Mouse (Mus musculus) heart, postnatal 0 days (tissue): ENCODE measurements around the gene Abca5. TPM values are rescaled to one million over a fixed set of nuclear protein-coding genes. Genes with fewer than 3 reads are reported as not detected.

Experiments used
- ATAC-seq: fragments of 200-750 bp; cut with Nextera tagmentation; 2 replicates; pipeline ENCODE4 v1.8.0; 2017; ENCODE audit warnings: low read depth, moderate number of reproducible peaks, moderate library complexity; ENCODE audit not compliant: insufficient read depth
- DNase-seq: peaks from one replicate; pipeline ENCODE4 v3.0.0-alpha.2; 2016; ENCODE audit warnings: low spot score
- H3K27ac ChIP-seq: fragments of 300-500 bp; sonication (generic); 2 replicates; pipeline ENCODE4 v1.5.1; 2014; ENCODE audit warnings: low read depth, mild to moderate bottlenecking
- H3K27me3 ChIP-seq: fragments of 300-500 bp; sonication (generic); 2 replicates; pipeline ENCODE4 v1.6.1; 2014; ENCODE audit warnings: low read length, mixed read lengths; ENCODE audit not compliant: control insufficient read depth, insufficient read depth
- H3K36me3 ChIP-seq: fragments of 300-500 bp; sonication (generic); replicated peaks from 2 replicates; pipeline ENCODE4 v1.6.1; 2014; ENCODE audit warnings: low read length, mixed read lengths; ENCODE audit not compliant: control insufficient read depth, insufficient read depth
- H3K4me1 ChIP-seq: fragments of 300-500 bp; sonication (generic); 2 replicates; pipeline ENCODE4 v1.6.1; 2014; ENCODE audit warnings: antibody characterized with exemption; ENCODE audit not compliant: control insufficient read depth, insufficient read depth
- H3K4me2 ChIP-seq: fragments of 300-500 bp; sonication (generic); 2 replicates; pipeline ENCODE4 v1.6.1; 2014; ENCODE audit warnings: low read depth, mild to moderate bottlenecking, low read length, moderate library complexity
- H3K4me3 ChIP-seq: fragments of 300-500 bp; sonication (generic); 2 replicates; pipeline ENCODE4 v1.5.1; 2014; ENCODE audit warnings: low read depth, low read length
- H3K9ac ChIP-seq: fragments of 300-500 bp; sonication (generic); replicated peaks from 2 replicates; pipeline ENCODE4 v1.6.1; 2014; ENCODE audit warnings: low read depth, low read length, mixed read lengths
- H3K9me3 ChIP-seq: fragments of 300-500 bp; sonication (generic); replicated peaks from 2 replicates; pipeline ENCODE4 v1.6.1; 2016; ENCODE audit warnings: low read length; ENCODE audit not compliant: control insufficient read depth
- CTCF ChIP-seq: IDR thresholded peaks from 2 replicates; pipeline ENCODE4 v1.5.1; 2016; ENCODE audit warnings: antibody characterized with exemption, control low read depth, low read depth
- EP300 ChIP-seq: IDR thresholded peaks from 2 replicates; pipeline ENCODE4 v1.6.1; 2016; ENCODE audit warnings: antibody characterized with exemption, low read depth
- WGBS: fragments of 180-500 bp; shearing (Covaris S2); extraction: QIAGEN DNeasy Blood & Tissue Kit; methylation state at CpG from one replicate; pipeline ENCODE4 v1.1.7; 2014; 5-methylcytosine and 5-hydroxymethylcytosine counted together
- polyA plus RNA-seq: library from polyadenylated mRNA; unstranded; fragments of >200 nt; fragmentation: Nextera tagmentation; extraction: Ambion mirVana; gene quantifications from 2 replicates; pipeline ENCODE4 v1.2.1, GENCODE M21; 2015
- total RNA-seq: library from RNA; depleted of rRNA; stranded (reverse); fragments of >200 nt; gene quantifications from 2 replicates; pipeline ENCODE4 v1.2.3, GENCODE M21; 2014; ENCODE audit warnings: low replicate concordance

Abca5 gene
- total and polyA plus RNA-seq, 2 experiments from 2014 or later, result 2.5 to 5.3 TPM

- no peak for TF ChIP-seq CTCF
- TF ChIP-seq EP300, result no peak
- Histone ChIP-seq H3K4me1 (no peaks in the 10 kb centered on the region), H3K27me3 (no peaks in the 10 kb centered on the region), H3K4me3 (no peak overlapping the region), H3K9ac (no peak overlapping the region), H3K36me3 (peaks cover 11% of the 10 kb centered on the region; the same call in 1 of the 2 replicates), H3K27ac (no peak overlapping the region), H3K4me2 (no peak overlapping the region), H3K9me3 (no peaks in the 10 kb centered on the region)
- 82% methylated on average over 13 of the region's 13 CpGs for WGBS
- no peak for DNase-seq
- no peak for ATAC-seq
These were observed 39.5 kb downstream of the Abca5 start for GRCm38 (mm10) chr11:110297917-110298533.

- Histone ChIP-seq H3K36me3 (no peaks in the 10 kb centered on the region), H3K4me2 (no peak overlapping the region), H3K9me3 (no peaks in the 10 kb centered on the region), H3K4me3 (no peak overlapping the region), H3K4me1 (no peaks in the 10 kb centered on the region), H3K27ac (no peak overlapping the region), H3K9ac (no peak overlapping the region), H3K27me3 (no peaks in the 10 kb centered on the region)
- no peak for DNase-seq
- ATAC-seq, result no peak
- 71% methylated on average over 2 of the region's 2 CpGs for WGBS
- TF ChIP-seq EP300, result no peak
- TF ChIP-seq CTCF, result no peak
These were observed 46.9 kb downstream of the Abca5 start for GRCm38 (mm10) chr11:110290586-110290985.

- TF ChIP-seq EP300, result no peak
- no peak for TF ChIP-seq CTCF
- H3K27ac ChIP-seq, result no peak overlapping the region
- DNase-seq, result no peak
- 84% methylated on average over 3 of the region's 3 CpGs for WGBS
- H3K4me3 ChIP-seq, result no peak overlapping the region
- H3K27me3 ChIP-seq, result no peaks in the 10 kb centered on the region
- H3K4me2 ChIP-seq, result no peak overlapping the region
- no peak for ATAC-seq
- no peaks in the 10 kb centered on the region for H3K9me3 ChIP-seq
- H3K9ac ChIP-seq, result no peak overlapping the region
- H3K4me1 ChIP-seq, result no peaks in the 10 kb centered on the region
- H3K36me3 ChIP-seq, result no peaks in the 10 kb centered on the region
These were observed 49.1 kb downstream of the Abca5 start for GRCm38 (mm10) chr11:110288423-110288822.

GRCm38 (mm10) chr11:110287694-110288093 lies 49.8 kb downstream of the Abca5 start:
- Histone ChIP-seq H3K9me3 (no peaks in the 10 kb centered on the region), H3K4me3 (no peak overlapping the region), H3K27ac (no peak overlapping the region), H3K9ac (no peak overlapping the region), H3K4me2 (no peak overlapping the region), H3K4me1 (no peaks in the 10 kb centered on the region), H3K36me3 (no peaks in the 10 kb centered on the region), H3K27me3 (no peaks in the 10 kb centered on the region)
- DNase-seq (no peak), ATAC-seq (no peak)
- WGBS, result 31% methylated on average over 9 of the region's 9 CpGs
- TF ChIP-seq EP300, result no peak
- TF ChIP-seq CTCF, result no peak

GRCm38 (mm10) chr11:110286331-110286730 lies 51.2 kb downstream of the Abca5 start:
- no peak for ATAC-seq
- no peak for DNase-seq
- Histone ChIP-seq H3K4me3 (no peak overlapping the region), H3K4me2 (no peak overlapping the region), H3K27me3 (no peaks in the 10 kb centered on the region), H3K27ac (no peak overlapping the region), H3K9ac (no peak overlapping the region), H3K9me3 (no peaks in the 10 kb centered on the region), H3K4me1 (no peaks in the 10 kb centered on the region; the same call in 1 of the 2 replicates), H3K36me3 (no peaks in the 10 kb centered on the region)
- TF ChIP-seq CTCF (no peak), EP300 (no peak)
- WGBS, result 86% methylated on average over 3 of the region's 3 CpGs

GRCm38 (mm10) chr11:110284849-110285248 lies 52.7 kb downstream of the Abca5 start:
- TF ChIP-seq EP300, result no peak
- TF ChIP-seq CTCF, result no peak
- no peaks in the 10 kb centered on the region for H3K27me3 ChIP-seq
- H3K4me3 ChIP-seq, result no peak overlapping the region
- no peaks in the 10 kb centered on the region; the same call in 1 of the 2 replicates for H3K4me1 ChIP-seq
- H3K9ac ChIP-seq, result no peak overlapping the region
- 53% methylated on average over 10 of the region's 10 CpGs for WGBS
- no peak for DNase-seq
- no peaks in the 10 kb centered on the region for H3K9me3 ChIP-seq
- no peak overlapping the region for H3K4me2 ChIP-seq
- no peak for ATAC-seq
- no peak overlapping the region for H3K27ac ChIP-seq
- H3K36me3 ChIP-seq, result no peaks in the 10 kb centered on the region
